Mouse (Mus musculus): ENCODE results near the gene Qrfp. TPM values are rescaled to one million over a fixed set of nuclear protein-coding genes. Genes with fewer than 3 reads are reported as not detected.

The Qrfp gene
- polyA plus RNA-seq (2012; ENCODE audit: insufficient read depth, insufficient read length, low replicate concordance, missing spikeins) = not detected in 2 replicates

- H3K4me1 ChIP-seq (ENCODE audit: control insufficient read depth, insufficient read depth, low read length) = peaks cover 15% of the 10 kb centered on the region
- WGBS = 76% methylated on average over 12 of the region's 12 CpGs
- TF ChIP-seq CTCF (IDR thresholded peaks at IDR 0.05; ENCODE audit: insufficient read depth, low read depth, low read length) (no peak), POLR2A (IDR thresholded peaks at IDR 0.05; ENCODE audit: insufficient read depth, low read depth, low read length) (no peak)
- H3K27ac ChIP-seq (ENCODE audit: insufficient read depth, low read depth, low read length) = no peak within 1 kb of the TSS
- H3K4me3 ChIP-seq (ENCODE audit: insufficient read depth, low read depth, low read length) = no peak within 1 kb of the TSS
These were observed at the start of gene Qrfp for GRCm38 (mm10) chr2:31810444-31810843. Gene Qrfp, minus strand, starts transcription at chr2:31810580.

DNA sequence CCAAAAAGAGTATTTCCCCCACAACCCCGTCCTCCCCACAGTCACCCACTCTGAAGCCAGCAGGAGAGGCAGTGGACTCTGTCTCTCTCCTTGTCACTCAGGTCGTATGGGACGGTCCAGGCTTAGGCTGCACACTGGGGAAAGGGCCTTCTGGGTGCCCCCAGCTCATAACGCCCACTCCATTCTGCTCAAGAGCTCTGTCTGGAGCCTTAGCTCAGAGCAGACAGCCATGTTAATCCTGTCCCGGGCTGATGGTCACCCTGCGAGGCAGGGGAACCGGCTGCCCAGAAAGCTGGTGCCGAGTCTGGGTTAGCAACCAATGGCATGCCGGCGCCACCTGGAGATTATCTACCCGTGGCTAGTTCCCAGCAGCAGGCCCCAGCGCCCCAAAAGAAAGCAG lies 48.1 kb upstream of the Qrfp start:
- TF ChIP-seq POLR2A (IDR thresholded peaks at IDR 0.05; ENCODE audit: insufficient read depth, low read depth, low read length) = no peak
- TF ChIP-seq CTCF (IDR thresholded peaks at IDR 0.05; ENCODE audit: insufficient read depth, low read depth, low read length) = no peak
- no peak overlapping the region for H3K27ac ChIP-seq (ENCODE audit: insufficient read depth, low read depth, low read length)
- peaks cover 9% of the 10 kb centered on the region for H3K4me1 ChIP-seq (ENCODE audit: control insufficient read depth, insufficient read depth, low read length)
- 54% methylated on average over 12 of the region's 12 CpGs for WGBS
- no peak overlapping the region for H3K4me3 ChIP-seq (ENCODE audit: insufficient read depth, low read depth, low read length)

- peaks cover 9% of the 10 kb centered on the region for H3K4me1 ChIP-seq (ENCODE audit: control insufficient read depth, insufficient read depth, low read length)
- TF ChIP-seq POLR2A (IDR thresholded peaks at IDR 0.05; ENCODE audit: insufficient read depth, low read depth, low read length) = no peak
- TF ChIP-seq CTCF (IDR thresholded peaks at IDR 0.05; ENCODE audit: insufficient read depth, low read depth, low read length) = no peak
- H3K4me3 ChIP-seq (ENCODE audit: insufficient read depth, low read depth, low read length) = no peak overlapping the region
- no peak overlapping the region for H3K27ac ChIP-seq (ENCODE audit: insufficient read depth, low read depth, low read length)
- WGBS = 58% methylated on average over 6 of the region's 6 CpGs
These were observed 46.8 kb upstream of the Qrfp start for GRCm38 (mm10) chr2:31857180-31857579.

- TF ChIP-seq CTCF (IDR thresholded peaks at IDR 0.05; ENCODE audit: insufficient read depth, low read depth, low read length) = no peak
- no peak for TF ChIP-seq POLR2A (IDR thresholded peaks at IDR 0.05; ENCODE audit: insufficient read depth, low read depth, low read length)
- peaks cover 3% of the 10 kb centered on the region; the same call in 1 of the 2 replicates for H3K4me1 ChIP-seq (ENCODE audit: control insufficient read depth, insufficient read depth, low read length)
- H3K27ac ChIP-seq (ENCODE audit: insufficient read depth, low read depth, low read length) = no peak overlapping the region
- WGBS = 87% methylated on average over 8 of the region's 8 CpGs
- H3K4me3 ChIP-seq (ENCODE audit: insufficient read depth, low read depth, low read length) = no peak overlapping the region
These were observed 45.6 kb upstream of the Qrfp start for GRCm38 (mm10) chr2:31855991-31856390.

DNA sequence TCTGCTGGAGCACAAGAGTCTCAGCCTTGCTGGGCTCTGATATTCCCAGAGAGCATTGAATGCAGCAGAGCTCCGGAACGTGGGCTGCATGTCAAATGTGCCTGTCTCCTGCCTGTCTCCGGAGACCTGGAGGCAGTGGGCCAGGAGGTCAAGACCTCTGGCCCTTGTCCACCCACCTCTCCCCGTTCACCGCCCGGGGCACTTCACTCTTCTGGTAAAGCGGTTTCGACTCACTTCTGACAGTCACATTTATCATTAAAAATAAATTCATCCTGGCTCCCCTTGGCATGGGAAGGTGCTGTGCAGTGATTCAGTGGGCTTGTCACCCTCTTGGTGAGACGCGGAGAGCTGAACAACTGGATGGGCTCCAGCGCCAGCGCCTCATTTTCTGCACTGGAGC lies 39.8 kb upstream of the Qrfp start:
- Histone ChIP-seq H3K27ac (ENCODE audit: insufficient read depth, low read depth, low read length) (no peak overlapping the region), H3K4me3 (ENCODE audit: insufficient read depth, low read depth, low read length) (no peak overlapping the region), H3K4me1 (ENCODE audit: control insufficient read depth, insufficient read depth, low read length) (peaks cover 17% of the 10 kb centered on the region)
- TF ChIP-seq CTCF (IDR thresholded peaks at IDR 0.05; ENCODE audit: insufficient read depth, low read depth, low read length) (no peak), POLR2A (IDR thresholded peaks at IDR 0.05; ENCODE audit: insufficient read depth, low read depth, low read length) (no peak)
- WGBS = 48% methylated on average over 12 of the region's 12 CpGs

DNA sequence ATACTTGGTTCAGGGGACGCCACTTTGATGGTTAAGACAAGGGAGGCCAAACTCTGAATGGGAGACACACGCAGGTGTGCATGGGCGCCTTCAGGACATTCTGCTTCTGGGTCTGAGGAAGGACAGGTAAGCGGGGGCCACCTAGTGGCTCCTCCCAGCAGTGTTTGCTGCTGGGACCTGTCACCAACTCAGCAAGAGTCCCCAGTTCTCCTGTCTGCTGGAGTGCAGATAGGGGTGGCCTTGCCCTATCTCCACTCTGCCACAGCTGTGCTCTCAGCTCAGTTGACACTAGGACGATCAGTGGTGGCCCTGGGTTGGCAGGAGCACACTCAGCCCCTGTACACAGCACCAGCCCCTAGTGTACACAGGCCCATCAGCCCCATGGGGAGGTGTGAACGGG lies 37.5 kb upstream of the Qrfp start:
- 62% methylated on average over 6 of the region's 6 CpGs for WGBS
- no peak for TF ChIP-seq CTCF (IDR thresholded peaks at IDR 0.05; ENCODE audit: insufficient read depth, low read depth, low read length)
- TF ChIP-seq POLR2A (IDR thresholded peaks at IDR 0.05; ENCODE audit: insufficient read depth, low read depth, low read length) = no peak

GRCm38 (mm10) chr2:31846692-31847660 lies 36.6 kb upstream of the Qrfp start:
- no peak overlapping the region for H3K27ac ChIP-seq (ENCODE audit: insufficient read depth, low read depth, low read length)
- H3K4me3 ChIP-seq (ENCODE audit: insufficient read depth, low read depth, low read length) = peak overlapping the region; percentile 63
- WGBS = 14% methylated on average over 35 of the region's 35 CpGs
- no peak for TF ChIP-seq POLR2A (IDR thresholded peaks at IDR 0.05; ENCODE audit: insufficient read depth, low read depth, low read length)
- no peak for TF ChIP-seq CTCF (IDR thresholded peaks at IDR 0.05; ENCODE audit: insufficient read depth, low read depth, low read length)
- peaks cover 17% of the 10 kb centered on the region for H3K4me1 ChIP-seq (ENCODE audit: control insufficient read depth, insufficient read depth, low read length)

More for the DNA sequence above, 37.5 kb upstream of the Qrfp start:
- Histone ChIP-seq H3K4me3 (ENCODE audit: insufficient read depth, low read depth, low read length) (no peak overlapping the region), H3K4me1 (ENCODE audit: control insufficient read depth, insufficient read depth, low read length) (peaks cover 17% of the 10 kb centered on the region), H3K27ac (ENCODE audit: insufficient read depth, low read depth, low read length) (no peak overlapping the region)

DNA sequence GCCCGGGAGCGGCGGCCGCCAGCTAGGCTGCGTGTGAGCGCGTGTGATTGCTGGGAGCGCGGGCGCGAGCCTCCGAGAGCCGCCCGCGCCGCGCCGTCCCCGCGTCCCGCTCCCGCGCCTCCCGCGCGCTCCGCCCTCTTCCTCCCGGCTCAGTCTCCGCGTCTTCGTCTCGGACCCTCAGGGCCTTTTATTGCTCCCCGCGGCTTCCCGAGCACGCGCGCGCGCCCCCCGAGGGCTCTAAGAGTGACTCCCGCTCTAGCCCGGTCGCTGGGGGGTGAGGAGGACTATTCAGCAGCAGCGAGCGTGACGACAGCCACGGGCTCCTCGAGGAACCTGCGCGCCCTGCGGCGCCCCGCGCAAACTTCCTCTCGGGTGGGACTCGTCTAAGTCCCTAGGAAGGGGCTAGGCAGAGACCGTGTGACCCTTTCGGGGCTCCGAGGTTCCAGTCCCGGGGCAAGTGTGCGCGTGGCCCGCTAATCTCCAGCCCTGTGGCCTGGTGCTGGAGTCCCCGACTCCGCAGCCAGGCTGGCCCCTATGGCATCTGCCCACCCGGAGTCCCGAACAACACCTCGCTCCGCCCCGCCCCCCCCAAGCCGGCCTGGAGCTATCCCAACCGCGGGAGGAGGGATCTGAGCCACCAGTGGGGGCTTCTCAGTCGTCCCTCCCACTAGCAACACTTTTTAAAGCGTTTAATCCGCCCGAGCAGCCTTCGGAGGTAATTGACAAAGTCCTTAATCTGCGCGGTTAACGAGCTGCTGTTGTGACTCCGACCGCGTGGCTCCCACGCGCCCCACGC lies 35.7 kb upstream of the Qrfp start, which contains the start of gene Fibcd1:
TSS of gene Fibcd1 (minus strand) at position 110 of the 796 bp plus-strand sequence.
- H3K4me3 ChIP-seq (ENCODE audit: insufficient read depth, low read depth, low read length) = peak within 1 kb of the TSS; percentile 63
- H3K4me1 ChIP-seq (ENCODE audit: control insufficient read depth, insufficient read depth, low read length) = peaks cover 17% of the 10 kb centered on the region
- under 1% methylated on average over 65 of the region's 88 CpGs for WGBS
- TF ChIP-seq POLR2A (IDR thresholded peaks at IDR 0.05; ENCODE audit: insufficient read depth, low read depth, low read length) (no peak), CTCF (IDR thresholded peaks at IDR 0.05; ENCODE audit: insufficient read depth, low read depth, low read length) (no peak)
- no peak within 1 kb of the TSS for H3K27ac ChIP-seq (ENCODE audit: insufficient read depth, low read depth, low read length)
